Mouse (Mus musculus) kidney, postnatal 0 days (tissue): ENCODE measurements at regions not wholly inside any gene's neighbourhood (a gene's known extent, or its start where the extent isn't known, plus 50 kb on each side); places are given as distances from the start of the nearest gene placed in this dataset.

ENCODE experiments used
- ATAC-seq: fragments of 200-750 bp; cut with Nextera tagmentation; replicated peaks from 2 replicates; pipeline ENCODE4 v1.8.0; 2017; ENCODE audit warnings: low read depth, moderate number of reproducible peaks, moderate TSS enrichment, moderate library complexity; ENCODE audit not compliant: low FRiP score
- DNase-seq: peaks from one replicate; pipeline ENCODE4 v3.0.0-alpha.2; 2016; ENCODE audit warnings: low spot score
- H3K27ac ChIP-seq: fragments of 300-500 bp; sonication (generic); 2 replicates; pipeline ENCODE4 v1.5.1; 2014; ENCODE audit warnings: mild to moderate bottlenecking
- H3K27me3 ChIP-seq: fragments of 300-500 bp; sonication (generic); 2 replicates; pipeline ENCODE4 v1.6.1; 2014; ENCODE audit warnings: low read length, mixed read lengths; ENCODE audit not compliant: insufficient read depth
- H3K36me3 ChIP-seq: fragments of 300-500 bp; sonication (generic); 2 replicates; pipeline ENCODE4 v1.6.1; 2014; ENCODE audit warnings: low read length, mixed read lengths; ENCODE audit not compliant: insufficient read depth
- H3K4me1 ChIP-seq: fragments of 300-500 bp; sonication (generic); replicated peaks from 2 replicates; pipeline ENCODE4 v1.6.1; 2014; ENCODE audit warnings: antibody characterized with exemption, low read length, mixed read lengths; ENCODE audit not compliant: insufficient read depth
- H3K4me2 ChIP-seq: fragments of 300-500 bp; sonication (generic); 2 replicates; pipeline ENCODE4 v1.6.1; 2014; ENCODE audit warnings: mild to moderate bottlenecking, low read length, moderate library complexity, mixed read lengths
- H3K4me3 ChIP-seq: fragments of 300-500 bp; sonication (generic); replicated peaks from 2 replicates; pipeline ENCODE4 v1.5.1; 2014; ENCODE audit warnings: low read depth, low read length
- H3K9ac ChIP-seq: fragments of 300-500 bp; sonication (generic); 2 replicates; pipeline ENCODE4 v1.6.1; 2014; ENCODE audit warnings: low read depth, low read length
- H3K9me3 ChIP-seq: fragments of 300-500 bp; sonication (generic); replicated peaks from 2 replicates; pipeline ENCODE4 v1.6.1; 2016; ENCODE audit warnings: low read length, inconsistent platforms, mixed read lengths
- CTCF ChIP-seq: IDR thresholded peaks from 2 replicates; pipeline ENCODE4 v1.5.1; 2016; ENCODE audit warnings: antibody characterized with exemption, low read depth, mild to moderate bottlenecking, moderate library complexity
- WGBS: fragments of 180-500 bp; shearing (Covaris S2); extraction: QIAGEN DNeasy Blood & Tissue Kit; methylation state at CpG from one replicate; pipeline ENCODE4 v1.1.7; 2014; 5-methylcytosine and 5-hydroxymethylcytosine counted together

DNA sequence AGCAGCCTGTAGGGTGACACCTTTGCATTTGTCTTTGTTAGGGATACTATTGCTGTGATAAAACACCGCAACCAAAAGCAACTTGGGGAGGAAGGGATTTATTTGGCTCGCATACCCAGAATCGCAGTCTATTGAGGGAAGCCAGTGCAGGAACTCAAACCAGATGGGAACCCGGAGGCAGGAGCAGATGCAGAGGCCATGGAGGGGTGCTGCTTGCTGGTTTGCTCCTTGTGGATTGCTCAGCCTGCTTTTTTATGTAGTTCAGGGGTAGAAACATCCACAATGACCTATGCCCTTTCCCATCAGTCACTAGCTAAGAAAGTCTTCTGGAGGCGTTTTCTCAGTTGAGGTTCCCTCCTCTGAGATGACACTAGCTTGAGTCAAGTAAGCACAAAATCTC, 133.9 kb downstream of the Irx2 start:
- Histone ChIP-seq H3K4me2 (no peak overlapping the region), H3K36me3 (no peaks in the 10 kb centered on the region), H3K27ac (no peak overlapping the region), H3K4me1 (no peaks in the 10 kb centered on the region), H3K4me3 (no peak overlapping the region), H3K9ac (no peak overlapping the region), H3K9me3 (no peaks in the 10 kb centered on the region), H3K27me3 (no peaks in the 10 kb centered on the region)
- 84% methylated on average over 5 of the region's 5 CpGs for WGBS
- DNase-seq (no peak), ATAC-seq (no peak)
- no peak for TF ChIP-seq CTCF

DNA sequence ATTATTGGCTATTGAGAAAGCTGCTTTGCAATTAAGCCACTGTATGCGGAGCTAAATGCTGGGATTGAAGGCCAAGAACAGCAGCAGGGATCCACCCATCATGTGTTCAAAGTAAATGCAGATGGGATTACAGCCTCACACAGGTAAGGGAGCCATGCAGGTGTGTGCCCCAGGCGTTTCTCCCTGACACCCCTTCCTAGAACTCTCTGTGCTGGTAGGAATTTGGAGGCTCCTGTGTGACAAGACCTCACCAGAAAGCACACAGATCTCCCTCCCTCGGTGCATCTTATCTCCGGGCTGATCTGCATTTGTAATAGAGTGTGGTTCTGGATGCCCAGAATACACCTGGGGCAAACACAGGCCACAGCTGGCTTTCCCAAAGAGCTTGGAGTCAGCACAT, 134.7 kb downstream of the Irx2 start:
- Histone ChIP-seq H3K4me2 (no peak overlapping the region), H3K9ac (no peak overlapping the region), H3K4me3 (no peak overlapping the region), H3K27ac (no peak overlapping the region), H3K9me3 (no peaks in the 10 kb centered on the region), H3K27me3 (no peaks in the 10 kb centered on the region), H3K4me1 (no peaks in the 10 kb centered on the region), H3K36me3 (no peaks in the 10 kb centered on the region)
- 69% methylated on average over 4 of the region's 4 CpGs for WGBS
- ATAC-seq (no peak), DNase-seq (no peak)
- no peak for TF ChIP-seq CTCF

DNA sequence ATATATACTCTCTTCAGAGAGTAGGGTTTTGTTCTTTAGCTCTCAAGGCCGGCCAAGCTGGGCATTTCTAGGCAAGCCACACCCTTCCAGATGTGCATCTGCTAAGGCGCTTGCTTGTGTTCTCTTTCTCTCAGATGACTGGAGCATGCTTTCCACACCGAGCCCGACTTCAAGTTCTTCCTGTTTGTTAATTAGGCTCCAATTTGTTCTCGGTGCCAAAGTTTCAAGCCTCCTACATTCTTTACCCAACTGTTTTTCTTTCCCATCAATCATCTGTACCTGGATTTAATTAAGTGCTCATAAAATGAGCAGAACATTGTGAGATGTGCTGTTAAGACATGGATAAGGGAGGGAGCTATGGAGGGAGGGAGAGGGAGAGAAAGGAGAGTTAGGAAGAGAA, 138.7 kb downstream of the Irx2 start:
- WGBS, result 30% methylated on average over 5 of the region's 5 CpGs
- Histone ChIP-seq H3K36me3 (no peaks in the 10 kb centered on the region), H3K4me3 (no peak overlapping the region), H3K27ac (no peak overlapping the region), H3K27me3 (no peaks in the 10 kb centered on the region), H3K4me1 (no peaks in the 10 kb centered on the region), H3K4me2 (no peak overlapping the region), H3K9me3 (no peaks in the 10 kb centered on the region), H3K9ac (no peak overlapping the region)
- no peak for TF ChIP-seq CTCF
- no peak for ATAC-seq
- no peak for DNase-seq

DNA sequence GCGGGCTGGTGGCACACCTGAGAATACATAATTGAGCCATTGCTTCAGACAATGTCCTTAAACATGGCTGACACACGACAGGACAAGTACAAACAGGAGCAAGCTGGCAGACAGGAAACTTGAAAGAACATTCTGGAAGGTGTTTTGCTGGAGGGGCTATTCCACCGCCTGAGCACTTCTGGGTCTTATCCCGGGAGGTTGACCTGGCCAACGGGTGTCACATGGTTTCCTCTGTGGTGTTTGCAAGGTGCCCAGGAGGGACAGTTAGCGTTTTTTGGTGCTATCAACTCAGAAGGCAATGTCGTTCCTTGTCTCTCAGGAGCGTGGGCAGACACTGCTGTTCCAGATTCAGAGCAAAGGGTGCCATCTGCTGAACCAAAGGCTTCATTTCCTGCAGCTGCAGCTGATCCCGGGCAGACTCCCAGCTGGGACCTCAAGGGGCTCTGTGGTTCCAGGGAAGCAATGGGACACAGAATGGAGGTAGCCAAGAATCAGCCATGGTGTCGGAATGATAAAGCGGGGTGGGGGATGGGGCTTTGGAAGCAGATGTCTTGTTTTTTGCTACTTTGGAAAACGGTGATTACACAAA, 140.5 kb downstream of the Irx2 start:
- Histone ChIP-seq H3K27me3 (no peaks in the 10 kb centered on the region), H3K36me3 (no peaks in the 10 kb centered on the region), H3K4me1 (no peaks in the 10 kb centered on the region), H3K9ac (no peak overlapping the region), H3K4me2 (no peak overlapping the region), H3K9me3 (no peaks in the 10 kb centered on the region), H3K4me3 (no peak overlapping the region), H3K27ac (no peak overlapping the region)
- peak; percentile 21; the same call in 1 of the 2 replicates for TF ChIP-seq CTCF
- WGBS, result 64% methylated on average over 12 of the region's 12 CpGs
- ATAC-seq (no peak), DNase-seq (peak; percentile 3)

DNA sequence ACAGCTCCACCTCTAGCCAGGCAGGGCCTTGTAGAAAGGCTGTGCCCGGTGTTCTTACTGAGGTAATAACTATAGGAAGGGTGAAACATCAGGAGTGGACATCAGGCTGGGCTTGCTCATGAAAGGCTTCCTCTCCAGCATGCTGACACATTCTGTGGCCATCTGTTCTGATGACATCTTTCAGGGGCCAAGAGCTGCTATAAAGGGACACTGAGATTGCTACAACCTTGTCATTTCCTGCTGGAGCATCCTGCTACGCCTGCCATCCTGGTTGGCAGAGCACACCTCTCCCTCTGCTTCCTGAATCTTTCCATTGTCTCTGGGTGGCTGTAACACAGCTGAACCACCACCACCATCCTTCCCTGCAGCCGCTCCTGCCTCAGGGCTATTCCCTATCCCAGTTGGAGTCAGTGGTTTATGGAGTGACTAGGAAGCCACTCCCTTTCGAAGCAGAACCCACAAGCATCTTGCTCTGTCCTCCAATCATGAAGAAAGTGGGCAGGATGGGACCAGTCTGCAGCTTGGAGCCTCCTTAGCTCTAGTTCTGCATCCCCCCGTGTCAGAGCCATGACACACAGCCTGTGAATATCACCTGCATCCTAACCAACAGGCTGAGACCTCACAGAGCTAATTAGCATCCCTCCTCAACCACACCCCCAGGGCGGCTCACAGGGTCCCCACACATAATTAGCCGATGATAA, 154.6 kb downstream of the Irx2 start:
- H3K4me2 ChIP-seq, result no peak overlapping the region
- no peak for TF ChIP-seq CTCF
- no peaks in the 10 kb centered on the region for H3K9me3 ChIP-seq
- H3K27ac ChIP-seq, result no peak overlapping the region
- no peaks in the 10 kb centered on the region for H3K27me3 ChIP-seq
- no peak overlapping the region for H3K9ac ChIP-seq
- H3K4me3 ChIP-seq, result no peak overlapping the region
- WGBS, result 39% methylated on average over 7 of the region's 7 CpGs
- H3K4me1 ChIP-seq, result no peaks in the 10 kb centered on the region
- H3K36me3 ChIP-seq, result no peaks in the 10 kb centered on the region
- DNase-seq (no peak), ATAC-seq (no peak)

DNA sequence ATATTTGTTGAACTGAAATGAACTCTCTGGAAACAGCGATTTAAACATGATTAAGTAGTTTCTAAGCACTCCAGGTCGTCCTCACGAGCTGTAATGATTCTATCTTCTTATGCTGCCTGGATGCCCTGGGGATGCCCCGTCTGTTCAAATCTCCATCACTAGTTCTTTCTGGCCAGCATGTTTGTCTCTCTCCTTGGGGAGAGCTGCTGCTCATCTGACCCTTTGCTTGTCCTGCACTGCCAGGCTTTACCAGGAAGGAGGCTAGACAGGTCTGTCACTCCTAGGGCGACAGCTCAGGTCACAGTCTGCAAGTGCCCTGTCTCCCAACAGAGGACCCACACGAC, 155.1 kb downstream of the Irx2 start:
- H3K4me2 ChIP-seq, result no peak overlapping the region
- ATAC-seq (no peak), DNase-seq (no peak)
- WGBS, result 42% methylated on average over 6 of the region's 6 CpGs
- no peak overlapping the region for H3K27ac ChIP-seq
- no peaks in the 10 kb centered on the region for H3K27me3 ChIP-seq
- H3K36me3 ChIP-seq, result no peaks in the 10 kb centered on the region
- no peaks in the 10 kb centered on the region for H3K4me1 ChIP-seq
- H3K4me3 ChIP-seq, result no peak overlapping the region
- no peaks in the 10 kb centered on the region for H3K9me3 ChIP-seq
- H3K9ac ChIP-seq, result no peak overlapping the region
- no peak for TF ChIP-seq CTCF

DNA sequence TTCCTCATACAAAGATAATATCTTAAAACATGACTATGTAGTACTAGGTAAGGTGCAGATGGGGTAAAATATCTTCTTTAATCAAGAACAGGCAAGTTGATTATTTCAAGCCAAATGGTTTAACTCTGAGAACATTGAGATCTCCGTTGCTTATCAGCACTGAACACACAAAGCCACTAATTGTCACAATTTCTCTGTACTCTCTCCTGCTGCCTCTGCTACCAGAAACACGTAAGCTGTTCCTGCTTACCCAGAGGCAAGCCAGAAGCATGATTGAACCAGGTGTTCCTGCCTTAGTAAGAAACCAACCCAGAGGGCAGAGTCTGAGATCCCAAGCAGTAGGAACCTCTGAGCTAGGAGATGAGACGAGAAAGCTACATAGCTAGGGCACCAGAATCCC, 164.1 kb downstream of the Irx2 start:
- Histone ChIP-seq H3K4me2 (no peak overlapping the region), H3K9ac (no peak overlapping the region), H3K4me1 (no peaks in the 10 kb centered on the region), H3K9me3 (no peaks in the 10 kb centered on the region), H3K36me3 (no peaks in the 10 kb centered on the region), H3K27me3 (no peaks in the 10 kb centered on the region), H3K27ac (no peak overlapping the region), H3K4me3 (no peak overlapping the region)
- WGBS, result 72% methylated on average over 3 of the region's 3 CpGs
- TF ChIP-seq CTCF, result no peak
- ATAC-seq (no peak), DNase-seq (no peak)
